Mouse (Mus musculus): ENCODE measurements at regions not wholly inside any gene's neighbourhood (a gene's known extent, or its start where the extent isn't known, plus 50 kb on each side); places are given as distances from the start of the nearest gene placed in this dataset.

GRCm38 (mm10) chr17:64922235-64922634 is 86.4 kb upstream of the 4930583I09Rik start:
- intact Hi-C loops (cut with DNase I): no loop called here
- DNase-seq (ENCODE audit: low spot score): no peak

GRCm38 (mm10) chr17:64920236-64920635 is 84.4 kb upstream of the 4930583I09Rik start:
- no peak for DNase-seq (ENCODE audit: low spot score)
- intact Hi-C loops (cut with DNase I): no loop called here

GRCm38 (mm10) chr17:64917830-64918229 is 82.0 kb upstream of the 4930583I09Rik start:
- intact Hi-C loops (cut with DNase I): no loop called here
- no peak for DNase-seq (ENCODE audit: low spot score)

GRCm38 (mm10) chr17:64916657-64917056 is 80.8 kb upstream of the 4930583I09Rik start:
- DNase-seq (ENCODE audit: low spot score): no peak

GRCm38 (mm10) chr17:64915708-64916107 is 79.8 kb upstream of the 4930583I09Rik start:
- intact Hi-C loops (cut with DNase I): no loop called here
- no peak for DNase-seq (ENCODE audit: low spot score)

More at GRCm38 (mm10) chr17:64916657-64917056, 80.8 kb upstream of the 4930583I09Rik start:
- intact Hi-C loops (cut with DNase I): no loop called here

GRCm38 (mm10) chr17:64915025-64915424 is 79.2 kb upstream of the 4930583I09Rik start:
- no peak for DNase-seq (ENCODE audit: low spot score)
- intact Hi-C loops (cut with DNase I): no loop called here

- no peak for DNase-seq (ENCODE audit: low spot score)
- intact Hi-C loops (cut with DNase I): no loop called here
These were observed 78.4 kb upstream of the 4930583I09Rik start for GRCm38 (mm10) chr17:64914302-64914701.

GRCm38 (mm10) chr17:64908671-64909070 is 72.8 kb upstream of the 4930583I09Rik start:
- no peak for DNase-seq (ENCODE audit: low spot score)
- intact Hi-C loops (cut with DNase I): no loop called here

GRCm38 (mm10) chr17:64901721-64902623 is 66.1 kb upstream of the 4930583I09Rik start:
- intact Hi-C loops (cut with DNase I): no loop called here
- DNase-seq (ENCODE audit: low spot score): no peak

- no peak for DNase-seq (ENCODE audit: low spot score)
- intact Hi-C loops (cut with DNase I): no loop called here
These were observed 61.6 kb upstream of the 4930583I09Rik start for GRCm38 (mm10) chr17:64897473-64897872.

- intact Hi-C loops (cut with DNase I): no loop called here
- DNase-seq (ENCODE audit: low spot score): no peak
These were observed 60.0 kb upstream of the 4930583I09Rik start for GRCm38 (mm10) chr17:64895886-64896285.

GRCm38 (mm10) chr17:64895466-64895865 is 59.6 kb upstream of the 4930583I09Rik start:
- DNase-seq (ENCODE audit: low spot score): no peak
- intact Hi-C loops (cut with DNase I): no loop called here

- intact Hi-C loops (cut with DNase I): no loop called here
- DNase-seq (ENCODE audit: low spot score): no peak
These were observed 57.5 kb upstream of the 4930583I09Rik start for GRCm38 (mm10) chr17:64893182-64893902.
